In the genomic region with DNA sequence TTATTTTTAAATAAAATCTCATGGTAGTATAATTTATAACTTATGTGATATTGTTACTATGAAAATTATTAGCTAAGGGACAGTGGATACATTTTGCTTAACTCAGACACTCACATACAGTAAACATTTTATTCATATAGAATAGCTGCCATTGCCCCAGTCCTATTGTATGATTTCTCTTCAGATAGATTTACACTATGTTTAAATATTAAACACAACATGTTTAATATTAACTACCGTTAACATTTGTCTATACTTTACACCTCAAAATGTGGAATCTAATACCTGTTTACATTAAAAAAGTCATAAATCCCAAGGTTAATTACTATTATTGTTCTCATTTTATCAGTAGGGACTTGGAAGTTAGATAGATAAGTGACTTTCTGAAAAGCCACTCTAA, we compare ENCODE assay signal across 19 mouse cellular contexts.
DNase-seq lines count a peak whose midpoint lies in the region; ATAC-seq and TF ChIP-seq lines count a peak whose summit lies in the region.
"Had no signal": no experiment of that assay in that cellular context is flagged by ENCODE, and none has a peak within 500 bp of the region (broad histone marks: within the 10 kb centered on the region; RNA-seq: fewer than 3 reads in every experiment).

No protein-coding gene starts in this region.

- H3K36me3 ChIP-seq in intestine, embryonic 15.5 days = no peaks in the 10 kb centered on the region
- H3K36me3 ChIP-seq in intestine, postnatal 0 days (ENCODE audit: control insufficient read depth, insufficient read depth) = no peaks in the 10 kb centered on the region
- no peaks in the 10 kb centered on the region for H3K36me3 ChIP-seq in intestine, embryonic 16.5 days (ENCODE audit: control insufficient read depth, insufficient read depth, low read length)
- H3K36me3 ChIP-seq: G1E had no signal

- no peak for TF ChIP-seq CTCF in intestine, postnatal 0 days (IDR thresholded peaks at IDR 0.05; ENCODE audit: low read depth)

- H3K4me3 ChIP-seq in intestine, embryonic 15.5 days (replicated peaks) = no peak overlapping the region
- H3K4me3 ChIP-seq in intestine, postnatal 0 days (ENCODE audit: low read depth, low read length) = no peak overlapping the region
- H3K4me3 ChIP-seq in intestine, embryonic 16.5 days (ENCODE audit: low read length) = no peak overlapping the region

- 59% methylated on average over 1 of the region's 1 CpGs for WGBS in intestine, embryonic 15.5 days
- WGBS in intestine, postnatal 0 days = 28% methylated on average over 1 of the region's 1 CpGs
- WGBS in intestine, embryonic 16.5 days = 46% methylated on average over 1 of the region's 1 CpGs

- no peak overlapping the region for H3K9ac ChIP-seq in intestine, embryonic 15.5 days
- no peak overlapping the region for H3K9ac ChIP-seq in intestine, postnatal 0 days (ENCODE audit: low read depth, low read length)
- no peak overlapping the region for H3K9ac ChIP-seq in intestine, embryonic 16.5 days (ENCODE audit: low read depth, low read length)

- H3K4me2 ChIP-seq in intestine, embryonic 15.5 days (replicated peaks) = no peak overlapping the region
- no peak overlapping the region for H3K4me2 ChIP-seq in intestine, postnatal 0 days (replicated peaks; ENCODE audit: low read depth)
- no peak overlapping the region for H3K4me2 ChIP-seq in intestine, embryonic 16.5 days (ENCODE audit: low read depth, low read length)

- no peak overlapping the region for H3K27ac ChIP-seq in intestine, embryonic 15.5 days
- no peak overlapping the region for H3K27ac ChIP-seq in intestine, postnatal 0 days (ENCODE audit: low read depth, low read length)
- H3K27ac ChIP-seq in intestine, embryonic 16.5 days (ENCODE audit: low read length) = no peak overlapping the region

- H3K27me3 ChIP-seq in intestine, embryonic 15.5 days (replicated peaks) = no peaks in the 10 kb centered on the region
- no peaks in the 10 kb centered on the region for H3K27me3 ChIP-seq in intestine, postnatal 0 days (replicated peaks; ENCODE audit: control insufficient read depth, insufficient read depth, low read length)
- H3K27me3 ChIP-seq in intestine, embryonic 16.5 days (replicated peaks; ENCODE audit: control insufficient read depth, insufficient read depth, low read length) = no peaks in the 10 kb centered on the region
- H3K27me3 ChIP-seq: CH12.LX, Patski had no signal

- peak; percentile 69 for ATAC-seq in intestine, embryonic 15.5 days
- no peak for ATAC-seq in intestine, postnatal 0 days
- ATAC-seq in intestine, embryonic 16.5 days = peak; percentile 55
- ATAC-seq: activated CD4-positive, CD25-positive, alpha-beta regulatory T cell, adult 4 months; CD4-positive, CD25-positive, alpha-beta regulatory T cell, adult 4 months; Patski had no signal

- H3K9me3 ChIP-seq in intestine, embryonic 15.5 days = no peaks in the 10 kb centered on the region
- no peaks in the 10 kb centered on the region for H3K9me3 ChIP-seq in intestine, postnatal 0 days (ENCODE audit: control insufficient read depth)
- H3K9me3 ChIP-seq in intestine, embryonic 16.5 days (ENCODE audit: control insufficient read depth, low read length) = no peaks in the 10 kb centered on the region
- H3K9me3 ChIP-seq: G1E had no signal

- H3K4me1 ChIP-seq in intestine, embryonic 15.5 days (replicated peaks) = no peaks in the 10 kb centered on the region
- H3K4me1 ChIP-seq in intestine, postnatal 0 days (replicated peaks; ENCODE audit: control insufficient read depth, insufficient read depth, low read length) = no peaks in the 10 kb centered on the region
- H3K4me1 ChIP-seq in intestine, embryonic 16.5 days (ENCODE audit: control insufficient read depth, insufficient read depth, low read length) = 0 out of 2 replicates have a peak, but pooled peaks cover 4% of the 10 kb centered on the region

- DNase-seq in heart, adult 18-20 months = no peak
- DNase-seq: adrenal gland, adult 2 months; adrenal gland, adult 8-10 months; adrenal gland, postnatal 10 days; adrenal gland, postnatal 14 days; adrenal gland, postnatal 25 days; adrenal gland, postnatal 36 days; B cell, adult 2 months; cerebellum, adult 11 months; cerebellum, adult 11-12 months; cerebellum, adult 18-20 months had no signal
